Mouse (Mus musculus) ES-Bruce4 (cell line): Measurements from ENCODE around the gene Cd47. TPM values are rescaled to one million over a fixed set of nuclear protein-coding genes. Genes with fewer than 3 reads are reported as not detected.

ENCODE experiments used
- H3K27ac ChIP-seq: 2 replicates; pipeline ENCODE4 v1.5.1; 2012; ENCODE audit warnings: low read length, inconsistent platforms; ENCODE audit not compliant: insufficient read depth
- H3K27me3 ChIP-seq: 2 replicates; pipeline ENCODE4 v1.6.1; 2012; ENCODE audit warnings: mild to moderate bottlenecking, low read length, inconsistent platforms; ENCODE audit not compliant: control insufficient read depth, poor library complexity, insufficient read depth, severe bottlenecking
- H3K36me3 ChIP-seq: 2 replicates; pipeline ENCODE4 v1.6.1; 2012; ENCODE audit warnings: inconsistent platforms, mild to moderate bottlenecking, low read length, moderate library complexity; ENCODE audit not compliant: control insufficient read depth, poor library complexity, insufficient read depth, severe bottlenecking
- H3K4me1 ChIP-seq: one replicate; pipeline ENCODE4 v1.8.1; 2011; ENCODE audit warnings: low read length; ENCODE audit not compliant: control insufficient read depth, insufficient read depth
- H3K4me3 ChIP-seq: 2 replicates; pipeline ENCODE4 v1.5.1; 2011; ENCODE audit warnings: low read depth, mild to moderate bottlenecking, low read length
- H3K9ac ChIP-seq: 2 replicates; pipeline ENCODE4 v1.6.1; 2012; ENCODE audit warnings: low read depth, mild to moderate bottlenecking, inconsistent platforms; ENCODE audit not compliant: poor library complexity, severe bottlenecking
- H3K9me3 ChIP-seq: replicated peaks from 2 replicates; pipeline ENCODE4 v1.6.1; 2012; ENCODE audit warnings: mild to moderate bottlenecking, low read length, inconsistent platforms; ENCODE audit not compliant: control insufficient read depth, poor library complexity, insufficient read depth, severe bottlenecking
- CTCF ChIP-seq: IDR thresholded peaks from one replicate; pipeline ENCODE4 v1.8.1; 2011; ENCODE audit warnings: low read depth, low read length
- EP300 ChIP-seq: IDR thresholded peaks from 2 replicates; pipeline ENCODE4 v1.6.1; 2011; ENCODE audit warnings: low read depth, low read length; ENCODE audit not compliant: insufficient read depth
- POLR2A ChIP-seq: IDR thresholded peaks from one replicate; pipeline ENCODE4 v1.8.1; 2011; ENCODE audit warnings: low read length; ENCODE audit not compliant: insufficient read depth
- polyA plus RNA-seq: library from polyadenylated mRNA; stranded (reverse); fragments of >200 nt; gene quantifications from 2 replicates; pipeline ENCODE4 v1.2.4, GENCODE M21; 2011; ENCODE audit warnings: low read depth; ENCODE audit not compliant: missing spikeins, insufficient read depth, insufficient read length

The Cd47 gene
- polyA plus RNA-seq, 1 experiment, result 11.0 TPM

DNA sequence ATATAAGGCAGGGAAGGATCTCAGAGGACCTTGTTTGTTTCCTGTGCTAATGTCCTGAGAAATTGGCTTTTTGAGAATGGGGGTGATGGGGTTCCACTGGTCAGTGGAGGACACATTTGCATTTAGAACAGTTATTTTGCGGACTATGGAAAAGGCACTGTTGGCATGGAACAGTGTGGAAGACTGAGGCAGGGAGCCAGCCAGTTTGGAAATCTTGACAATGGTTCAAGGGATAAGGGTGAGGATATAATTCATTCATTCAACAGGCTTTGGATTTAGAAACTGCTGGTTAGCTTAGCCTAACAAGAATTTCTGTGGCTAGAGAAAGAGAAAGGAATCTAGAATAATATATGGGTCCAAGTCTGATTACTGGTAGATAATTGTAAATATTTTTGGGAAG, 61.7 kb downstream of the Cd47 start:
- TF ChIP-seq POLR2A (no peak), CTCF (no peak), EP300 (no peak)
- H3K4me3 ChIP-seq, result no peak overlapping the region
- H3K4me1 ChIP-seq, result peaks cover 6% of the 10 kb centered on the region
- H3K9ac ChIP-seq, result no peak overlapping the region
- no peaks in the 10 kb centered on the region for H3K9me3 ChIP-seq
- no peaks in the 10 kb centered on the region for H3K36me3 ChIP-seq
- no peak overlapping the region for H3K27ac ChIP-seq
- no peaks in the 10 kb centered on the region for H3K27me3 ChIP-seq

GRCm38 (mm10) chr16:49866617-49867016, 66.3 kb downstream of the Cd47 start:
- peaks cover 1% of the 10 kb centered on the region for H3K4me1 ChIP-seq

DNA sequence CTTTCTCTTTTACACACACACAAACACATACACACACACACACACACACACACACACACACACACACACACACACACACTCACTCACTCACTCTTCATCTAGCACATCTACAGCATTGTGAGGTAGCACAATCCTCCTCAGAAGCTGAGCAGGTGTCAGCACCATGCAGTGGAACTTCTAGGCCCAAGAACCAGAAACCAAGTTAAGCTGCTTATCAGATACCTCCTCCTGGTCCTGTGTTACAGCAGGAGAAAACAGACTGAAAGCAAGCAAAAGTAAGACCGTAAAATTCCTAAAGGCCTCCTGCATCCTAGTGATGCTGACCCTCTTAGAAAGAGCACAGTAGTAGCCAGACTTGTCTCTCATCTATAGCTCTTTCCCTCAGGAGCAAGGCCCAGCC, 67.9 kb downstream of the Cd47 start:
- Histone ChIP-seq H3K4me3 (no peak overlapping the region), H3K27me3 (no peaks in the 10 kb centered on the region), H3K4me1 (no peaks in the 10 kb centered on the region), H3K9ac (no peak overlapping the region), H3K36me3 (no peaks in the 10 kb centered on the region), H3K9me3 (no peaks in the 10 kb centered on the region), H3K27ac (no peak overlapping the region)
- TF ChIP-seq POLR2A, result no peak
- TF ChIP-seq CTCF, result no peak
- no peak for TF ChIP-seq EP300

More at GRCm38 (mm10) chr16:49866617-49867016, 66.3 kb downstream of the Cd47 start:
- Histone ChIP-seq H3K4me3 (no peak overlapping the region), H3K9me3 (no peaks in the 10 kb centered on the region), H3K36me3 (no peaks in the 10 kb centered on the region), H3K27me3 (no peaks in the 10 kb centered on the region), H3K27ac (no peak overlapping the region), H3K9ac (no peak overlapping the region)
- TF ChIP-seq CTCF, result no peak

- TF ChIP-seq POLR2A (no peak), CTCF (no peak), EP300 (no peak)
Observed at GRCm38 (mm10) chr16:49873918-49874317, 73.6 kb downstream of the Cd47 start.

GRCm38 (mm10) chr16:49874546-49874945, 74.2 kb downstream of the Cd47 start:
- no peaks in the 10 kb centered on the region for H3K27me3 ChIP-seq
- no peaks in the 10 kb centered on the region for H3K4me1 ChIP-seq
- no peaks in the 10 kb centered on the region for H3K36me3 ChIP-seq
- H3K4me3 ChIP-seq, result no peak overlapping the region
- H3K9ac ChIP-seq, result no peak overlapping the region
- H3K9me3 ChIP-seq, result no peaks in the 10 kb centered on the region
- TF ChIP-seq POLR2A (no peak), EP300 (no peak), CTCF (no peak)
- H3K27ac ChIP-seq, result no peak overlapping the region

More at GRCm38 (mm10) chr16:49873918-49874317, 73.6 kb downstream of the Cd47 start:
- Histone ChIP-seq H3K9ac (no peak overlapping the region), H3K4me1 (no peaks in the 10 kb centered on the region), H3K9me3 (no peaks in the 10 kb centered on the region), H3K36me3 (no peaks in the 10 kb centered on the region), H3K4me3 (no peak overlapping the region), H3K27me3 (no peaks in the 10 kb centered on the region), H3K27ac (no peak overlapping the region)

- H3K27ac ChIP-seq, result no peak overlapping the region
- H3K36me3 ChIP-seq, result no peaks in the 10 kb centered on the region
- TF ChIP-seq EP300 (no peak), CTCF (no peak), POLR2A (no peak)
- no peaks in the 10 kb centered on the region for H3K4me1 ChIP-seq
- H3K9me3 ChIP-seq, result no peaks in the 10 kb centered on the region
- H3K9ac ChIP-seq, result no peak overlapping the region
- no peaks in the 10 kb centered on the region for H3K27me3 ChIP-seq
- no peak overlapping the region for H3K4me3 ChIP-seq
Observed at GRCm38 (mm10) chr16:49876291-49877030, 76.1 kb downstream of the Cd47 start.
